Mouse (Mus musculus) brain, adult 2 months (tissue): Measurements from ENCODE around the gene Nedd9.

Experiments used
- DNase-seq: peaks from one replicate; pipeline ENCODE4 v3.0.0; 2011; ENCODE audit warnings: low read depth, low spot score

The Nedd9 gene

GRCm38 (mm10) chr13:41491981-41492702 lies 5.0 kb upstream of the Nedd9 start:
- DNase-seq, result no peak

- no peak for DNase-seq
These were observed 4.4 kb upstream of the Nedd9 start for GRCm38 (mm10) chr13:41491522-41491921.

- DNase-seq, result no peak
These were observed 3.1 kb upstream of the Nedd9 start for GRCm38 (mm10) chr13:41490282-41490681.

- DNase-seq, result no peak
These were observed 2.6 kb upstream of the Nedd9 start for GRCm38 (mm10) chr13:41489705-41490275.

- no peak for DNase-seq
These were observed 214 bp upstream of the Nedd9 start for GRCm38 (mm10) chr13:41487409-41487743.

- no peak for DNase-seq
These were observed 3.2 kb downstream of the Nedd9 start for GRCm38 (mm10) chr13:41483966-41484365.

- no peak for DNase-seq
These were observed 4.7 kb downstream of the Nedd9 start for GRCm38 (mm10) chr13:41482408-41483011.

GRCm38 (mm10) chr13:41479737-41480435 lies 7.3 kb downstream of the Nedd9 start:
- no peak for DNase-seq

- no peak for DNase-seq
These were observed 10.9 kb downstream of the Nedd9 start for GRCm38 (mm10) chr13:41476216-41476615.

- DNase-seq, result no peak
These were observed 12.8 kb downstream of the Nedd9 start for GRCm38 (mm10) chr13:41474365-41474764.

- no peak for DNase-seq
These were observed 13.7 kb downstream of the Nedd9 start for GRCm38 (mm10) chr13:41473504-41473903.

- no peak for DNase-seq
These were observed 14.2 kb downstream of the Nedd9 start for GRCm38 (mm10) chr13:41472878-41473424.

- no peak for DNase-seq
These were observed 18.9 kb downstream of the Nedd9 start for GRCm38 (mm10) chr13:41468277-41468676.

- DNase-seq, result no peak
These were observed 20.1 kb downstream of the Nedd9 start for GRCm38 (mm10) chr13:41467036-41467435.

GRCm38 (mm10) chr13:41466616-41467015 lies 20.5 kb downstream of the Nedd9 start:
- DNase-seq, result no peak

GRCm38 (mm10) chr13:41466191-41466590 lies 21.0 kb downstream of the Nedd9 start:
- no peak for DNase-seq

- no peak for DNase-seq
These were observed 25.7 kb downstream of the Nedd9 start for GRCm38 (mm10) chr13:41461418-41461817.

GRCm38 (mm10) chr13:41459683-41460286 lies 27.4 kb downstream of the Nedd9 start:
- no peak for DNase-seq

- DNase-seq, result no peak
These were observed 28.5 kb downstream of the Nedd9 start for GRCm38 (mm10) chr13:41458709-41459108.

- DNase-seq, result no peak
These were observed 29.3 kb downstream of the Nedd9 start for GRCm38 (mm10) chr13:41457798-41458390.

GRCm38 (mm10) chr13:41457030-41457797 lies 29.9 kb downstream of the Nedd9 start:
- no peak for DNase-seq
